Mouse (Mus musculus): ENCODE results near the gene Med27. TPM values are rescaled to one million over a fixed set of nuclear protein-coding genes. Genes with fewer than 3 reads are reported as not detected.

Med27 gene
- polyA plus RNA-seq, 1 experiment from 2014 or later, result 67.6 TPM

DNA sequence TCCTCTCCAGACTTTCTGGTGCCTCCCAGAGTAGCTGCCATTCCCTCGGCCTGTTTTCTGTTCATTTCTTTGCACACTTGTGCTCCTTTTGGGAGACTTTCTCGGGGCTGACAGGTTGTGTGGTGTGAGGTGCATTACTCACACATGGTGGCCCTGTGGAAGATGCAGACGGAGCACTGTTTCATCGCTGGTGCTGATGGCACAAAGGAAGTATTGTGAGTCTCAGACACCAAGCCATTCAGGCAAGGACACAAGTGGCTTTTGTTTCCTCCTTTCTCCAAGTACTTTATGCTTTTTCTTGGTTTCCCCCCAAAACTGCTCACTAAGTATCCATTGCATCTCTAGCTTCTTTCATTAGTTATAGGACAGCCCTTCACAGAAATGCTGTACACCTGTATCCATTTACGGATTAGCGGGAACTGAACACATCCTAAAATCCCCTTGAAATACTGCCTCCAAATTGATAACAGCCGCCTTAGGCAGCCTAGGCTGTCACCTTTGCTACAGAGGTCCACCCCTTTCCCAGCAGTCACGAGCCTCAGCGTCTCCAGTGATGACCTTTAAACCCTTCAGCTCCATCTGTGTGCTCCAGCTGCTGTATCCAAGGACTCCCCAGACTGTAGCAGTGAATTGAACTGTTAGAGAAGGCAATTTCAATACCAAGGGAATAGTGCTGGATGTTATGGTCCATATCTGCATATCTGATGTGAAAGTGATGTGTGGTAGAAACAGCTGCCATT, 136.5 kb downstream of the Med27 start:
- H3K9ac ChIP-seq (replicated peaks), result no peak overlapping the region
- no peak overlapping the region for H3K27ac ChIP-seq (replicated peaks)
- no peak for ATAC-seq (ENCODE audit: low FRiP score)
- no peak overlapping the region for H3K4me3 ChIP-seq (replicated peaks)
- 38% methylated on average over 9 of the region's 9 CpGs for WGBS
- H3K9me3 ChIP-seq (replicated peaks), result no peaks in the 10 kb centered on the region
- H3K27me3 ChIP-seq (replicated peaks), result no peaks in the 10 kb centered on the region
- H3K4me2 ChIP-seq, result no peak overlapping the region
- H3K36me3 ChIP-seq, result no peaks in the 10 kb centered on the region
- peaks cover 56% of the 10 kb centered on the region for H3K4me1 ChIP-seq

DNA sequence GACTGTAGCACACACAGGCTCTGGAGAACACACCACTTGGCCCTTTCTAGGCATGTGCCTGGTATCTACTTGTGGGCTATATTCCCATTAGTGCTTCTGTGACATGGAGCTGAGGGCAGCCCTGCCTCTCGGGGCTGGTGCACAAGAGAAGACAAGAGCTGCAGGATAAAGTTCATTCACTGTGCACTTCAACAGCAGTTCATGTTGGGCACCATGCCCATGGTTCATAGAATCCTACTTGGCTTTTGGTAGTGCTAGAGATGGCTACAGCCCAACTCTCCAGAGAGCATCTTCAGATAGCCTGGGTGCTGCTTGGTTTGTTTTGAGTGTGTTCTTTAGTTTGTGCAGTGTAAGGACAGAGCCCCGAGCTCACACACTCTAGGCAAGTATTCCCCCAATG, 138.9 kb downstream of the Med27 start:
- no peak overlapping the region for H3K9ac ChIP-seq (replicated peaks)
- ATAC-seq (ENCODE audit: low FRiP score), result no peak
- no peaks in the 10 kb centered on the region for H3K9me3 ChIP-seq (replicated peaks)
- no peaks in the 10 kb centered on the region for H3K36me3 ChIP-seq
- H3K4me1 ChIP-seq, result peaks cover 66% of the 10 kb centered on the region
- H3K4me2 ChIP-seq, result no peak overlapping the region
- H3K27me3 ChIP-seq (replicated peaks), result no peaks in the 10 kb centered on the region
- no peak overlapping the region for H3K4me3 ChIP-seq (replicated peaks)
- 0 out of 2 replicates have a peak overlapping the region, but pooled peaks have one; percentile 1 for H3K27ac ChIP-seq (replicated peaks)
- WGBS, result 84% methylated on average over 2 of the region's 2 CpGs

DNA sequence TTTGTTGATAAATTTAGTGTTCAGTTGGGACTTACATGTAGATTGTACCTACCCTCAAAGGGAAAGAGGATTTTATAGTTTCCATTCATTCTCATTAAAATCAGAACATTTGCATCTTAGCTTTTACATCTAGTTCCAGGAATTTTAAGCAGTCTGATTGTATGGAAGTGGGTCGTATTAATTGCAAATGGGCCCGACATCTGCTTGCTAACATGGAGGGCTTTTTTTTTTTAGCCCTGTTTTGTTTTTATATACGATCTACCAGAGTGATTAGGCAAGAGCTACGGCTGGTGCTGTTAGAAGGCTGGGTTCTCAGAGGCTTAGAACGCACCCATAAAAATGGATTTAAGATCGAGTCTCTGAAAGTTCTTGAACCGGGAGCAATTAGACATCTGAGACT, 139.9 kb downstream of the Med27 start:
- H3K4me3 ChIP-seq (replicated peaks), result no peak overlapping the region
- WGBS, result 18% methylated on average over 7 of the region's 7 CpGs
- no peak overlapping the region for H3K27ac ChIP-seq (replicated peaks)
- H3K4me1 ChIP-seq, result peaks cover 66% of the 10 kb centered on the region
- no peaks in the 10 kb centered on the region for H3K27me3 ChIP-seq (replicated peaks)
- no peak overlapping the region for H3K4me2 ChIP-seq
- H3K9me3 ChIP-seq (replicated peaks), result no peaks in the 10 kb centered on the region
- no peaks in the 10 kb centered on the region for H3K36me3 ChIP-seq
- H3K9ac ChIP-seq (replicated peaks), result no peak overlapping the region
- ATAC-seq (ENCODE audit: low FRiP score), result no peak

DNA sequence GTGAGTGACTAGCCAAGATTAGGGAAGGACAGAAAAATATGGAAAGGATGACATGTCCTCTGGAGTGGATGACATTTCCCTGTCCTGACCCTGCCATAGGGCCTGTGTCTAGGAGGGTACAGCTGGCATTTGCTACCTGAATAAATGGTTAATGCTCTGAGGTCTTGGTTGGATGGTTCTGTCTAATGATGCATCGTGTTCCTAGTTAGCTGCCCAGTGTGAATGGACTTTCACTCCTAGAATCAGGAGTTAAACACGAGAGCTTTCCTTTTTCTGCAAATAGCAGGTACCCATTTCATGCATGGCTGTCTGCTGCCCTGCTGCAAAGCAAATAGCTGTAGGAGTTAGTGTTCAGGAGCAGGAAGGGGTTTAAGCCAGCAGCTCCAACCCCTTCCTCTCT, 141.0 kb downstream of the Med27 start:
- H3K27me3 ChIP-seq (replicated peaks), result no peaks in the 10 kb centered on the region
- H3K4me2 ChIP-seq, result no peak overlapping the region
- no peak for ATAC-seq (ENCODE audit: low FRiP score)
- WGBS, result 58% methylated on average over 2 of the region's 2 CpGs
- no peaks in the 10 kb centered on the region for H3K36me3 ChIP-seq
- H3K4me1 ChIP-seq, result peaks cover 57% of the 10 kb centered on the region
- H3K27ac ChIP-seq (replicated peaks), result no peak overlapping the region
- H3K9me3 ChIP-seq (replicated peaks), result no peaks in the 10 kb centered on the region
- H3K9ac ChIP-seq (replicated peaks), result no peak overlapping the region
- no peak overlapping the region for H3K4me3 ChIP-seq (replicated peaks)

DNA sequence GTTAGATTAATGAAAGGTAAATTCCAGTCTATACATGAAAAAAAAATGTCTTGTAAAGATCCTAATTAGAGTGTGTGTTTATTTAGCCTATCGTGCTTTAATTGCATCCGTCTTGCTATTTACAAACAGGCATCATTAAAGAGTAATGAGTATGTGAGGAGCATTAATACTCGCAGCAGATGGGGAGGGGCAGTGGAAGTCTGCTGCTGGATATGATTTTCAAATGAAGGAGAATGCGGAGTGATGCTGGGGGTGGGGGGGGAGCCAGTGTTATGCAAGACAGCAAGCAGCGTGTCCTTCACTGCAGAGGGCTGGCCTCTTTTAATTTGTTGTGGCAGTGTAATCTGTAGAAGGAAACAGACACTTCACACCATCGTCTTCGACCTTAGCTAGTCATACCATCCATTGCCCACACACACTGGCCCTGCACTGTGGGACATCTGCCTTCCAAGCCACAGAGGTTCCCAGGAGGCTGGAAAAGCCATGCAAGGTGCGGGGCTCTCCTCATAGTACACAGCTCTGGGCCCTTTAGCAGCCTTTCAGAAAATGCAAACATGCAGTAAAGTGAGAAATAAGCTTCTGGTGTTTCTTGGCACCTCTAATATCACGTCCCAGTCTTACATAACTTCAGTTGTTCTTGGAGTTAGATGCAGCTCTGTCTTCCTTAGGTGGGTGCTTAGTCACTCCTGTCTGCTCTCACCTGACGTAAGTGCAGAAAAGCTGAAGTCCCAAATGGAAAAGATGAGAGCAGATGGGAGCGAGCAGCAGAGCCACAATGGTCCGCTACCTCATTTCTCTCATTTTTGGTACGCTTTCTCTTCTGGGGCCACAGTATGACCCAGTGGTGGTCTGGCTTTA, 142.0 kb downstream of the Med27 start:
- Histone ChIP-seq H3K27ac (replicated peaks) (no peak overlapping the region), H3K9ac (replicated peaks) (no peak overlapping the region)
- WGBS, result 56% methylated on average over 13 of the region's 13 CpGs

DNA sequence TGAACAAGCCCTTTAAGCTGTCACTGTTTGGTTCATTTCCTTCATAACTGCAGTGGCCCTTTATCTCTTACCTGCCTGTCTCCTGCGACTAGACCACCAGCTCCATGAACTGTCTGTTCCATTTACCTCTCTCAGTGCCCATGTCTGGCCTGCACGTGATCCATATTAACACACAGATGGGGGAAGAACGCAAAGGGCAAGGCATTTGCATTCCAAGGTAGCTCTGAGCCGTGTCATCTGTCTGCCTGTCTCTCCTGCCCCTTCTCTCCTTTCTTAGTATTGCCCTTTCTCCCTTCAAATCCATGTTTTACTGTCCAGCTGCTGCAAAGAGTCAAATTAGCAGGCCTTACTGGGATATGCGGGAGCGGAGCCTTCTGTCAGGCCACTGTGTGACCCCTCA, 145.0 kb downstream of the Med27 start:
- H3K9me3 ChIP-seq (replicated peaks), result no peaks in the 10 kb centered on the region
- no peak overlapping the region for H3K9ac ChIP-seq (replicated peaks)
- no peak for ATAC-seq (ENCODE audit: low FRiP score)
- 75% methylated on average over 6 of the region's 6 CpGs for WGBS
- H3K27ac ChIP-seq (replicated peaks), result no peak overlapping the region
- no peak overlapping the region for H3K4me3 ChIP-seq (replicated peaks)
- H3K36me3 ChIP-seq, result no peaks in the 10 kb centered on the region
- peaks cover 59% of the 10 kb centered on the region for H3K4me1 ChIP-seq
- no peak overlapping the region for H3K4me2 ChIP-seq
- no peaks in the 10 kb centered on the region for H3K27me3 ChIP-seq (replicated peaks)

More for the DNA sequence above, 142.0 kb downstream of the Med27 start:
- H3K4me1 ChIP-seq, result peaks cover 57% of the 10 kb centered on the region
- H3K4me3 ChIP-seq (replicated peaks), result no peak overlapping the region
- no peaks in the 10 kb centered on the region for H3K36me3 ChIP-seq
- 0 out of 2 replicates have a peak overlapping the region, but pooled peaks have one; percentile 11 for H3K4me2 ChIP-seq
- no peaks in the 10 kb centered on the region for H3K9me3 ChIP-seq (replicated peaks)
- ATAC-seq (ENCODE audit: low FRiP score), result 0 out of 2 replicates have a peak, but pooled peaks have one; percentile 37
- no peaks in the 10 kb centered on the region for H3K27me3 ChIP-seq (replicated peaks)

DNA sequence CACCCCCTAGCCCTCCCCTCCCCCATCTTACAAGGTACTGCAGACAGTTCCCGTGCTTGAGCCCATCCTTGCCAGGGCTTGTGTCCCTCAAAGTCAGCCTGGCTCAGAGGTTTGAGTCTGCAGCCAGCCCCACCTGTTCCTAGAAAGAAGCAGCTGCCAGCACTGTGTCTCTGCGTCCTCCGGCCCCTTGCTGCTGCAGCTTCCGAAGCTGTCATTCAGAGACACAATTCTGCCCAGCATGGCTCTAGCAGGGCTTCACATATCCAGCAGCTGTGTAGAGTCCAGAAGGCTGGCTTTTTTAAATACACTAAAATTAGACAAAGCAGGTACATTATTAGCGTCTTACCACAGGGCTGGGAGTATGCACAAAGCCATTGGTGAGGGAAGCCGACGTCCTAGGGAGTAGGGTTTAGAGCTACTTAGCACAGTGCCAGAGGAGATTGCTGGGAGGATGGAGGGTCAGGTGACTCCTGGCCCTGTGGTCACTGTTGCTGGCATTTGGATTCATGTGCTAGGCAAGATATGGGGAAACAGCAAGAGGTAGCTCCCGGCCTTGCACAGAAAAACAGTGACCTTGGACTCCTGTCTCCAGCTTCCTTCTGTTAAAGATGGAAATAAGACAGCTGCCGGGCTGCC, 146.9 kb downstream of the Med27 start:
- peaks cover 44% of the 10 kb centered on the region for H3K4me1 ChIP-seq
- no peak overlapping the region for H3K4me2 ChIP-seq
- no peaks in the 10 kb centered on the region for H3K9me3 ChIP-seq (replicated peaks)
- H3K27ac ChIP-seq (replicated peaks), result peak overlapping the region; percentile 54
- H3K36me3 ChIP-seq, result no peaks in the 10 kb centered on the region
- WGBS, result 29% methylated on average over 9 of the region's 9 CpGs
- H3K27me3 ChIP-seq (replicated peaks), result no peaks in the 10 kb centered on the region
- 0 out of 2 replicates have a peak overlapping the region, but pooled peaks have one; percentile 6 for H3K9ac ChIP-seq (replicated peaks)
- H3K4me3 ChIP-seq (replicated peaks), result no peak overlapping the region
- peak; percentile 52 for ATAC-seq (ENCODE audit: low FRiP score)

DNA sequence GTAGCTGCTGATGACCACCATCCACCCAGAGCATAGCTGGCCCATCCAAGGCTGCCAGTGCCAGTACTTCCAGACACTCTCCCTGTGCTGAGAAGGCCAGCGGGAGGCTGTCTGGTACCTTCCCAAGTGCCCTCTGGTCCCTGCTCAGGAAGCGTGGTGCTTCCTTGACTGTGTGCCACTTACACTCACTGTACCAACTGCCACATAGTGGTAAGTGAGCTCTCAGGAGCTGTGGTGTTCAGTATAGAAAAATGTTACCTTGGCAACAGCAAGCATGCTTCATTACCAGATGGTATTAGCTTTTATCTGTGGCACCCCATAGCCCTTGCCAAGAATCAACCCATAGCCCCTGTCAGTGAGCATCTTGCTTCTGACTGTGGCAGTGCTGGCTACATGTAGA, 148.7 kb downstream of the Med27 start:
- Histone ChIP-seq H3K9ac (replicated peaks) (no peak overlapping the region), H3K4me1 (peaks cover 37% of the 10 kb centered on the region), H3K27ac (replicated peaks) (no peak overlapping the region), H3K9me3 (replicated peaks) (no peaks in the 10 kb centered on the region), H3K4me2 (no peak overlapping the region), H3K4me3 (replicated peaks) (no peak overlapping the region), H3K36me3 (no peaks in the 10 kb centered on the region), H3K27me3 (replicated peaks) (no peaks in the 10 kb centered on the region)
- 73% methylated on average over 2 of the region's 2 CpGs for WGBS
- ATAC-seq (ENCODE audit: low FRiP score), result no peak

DNA sequence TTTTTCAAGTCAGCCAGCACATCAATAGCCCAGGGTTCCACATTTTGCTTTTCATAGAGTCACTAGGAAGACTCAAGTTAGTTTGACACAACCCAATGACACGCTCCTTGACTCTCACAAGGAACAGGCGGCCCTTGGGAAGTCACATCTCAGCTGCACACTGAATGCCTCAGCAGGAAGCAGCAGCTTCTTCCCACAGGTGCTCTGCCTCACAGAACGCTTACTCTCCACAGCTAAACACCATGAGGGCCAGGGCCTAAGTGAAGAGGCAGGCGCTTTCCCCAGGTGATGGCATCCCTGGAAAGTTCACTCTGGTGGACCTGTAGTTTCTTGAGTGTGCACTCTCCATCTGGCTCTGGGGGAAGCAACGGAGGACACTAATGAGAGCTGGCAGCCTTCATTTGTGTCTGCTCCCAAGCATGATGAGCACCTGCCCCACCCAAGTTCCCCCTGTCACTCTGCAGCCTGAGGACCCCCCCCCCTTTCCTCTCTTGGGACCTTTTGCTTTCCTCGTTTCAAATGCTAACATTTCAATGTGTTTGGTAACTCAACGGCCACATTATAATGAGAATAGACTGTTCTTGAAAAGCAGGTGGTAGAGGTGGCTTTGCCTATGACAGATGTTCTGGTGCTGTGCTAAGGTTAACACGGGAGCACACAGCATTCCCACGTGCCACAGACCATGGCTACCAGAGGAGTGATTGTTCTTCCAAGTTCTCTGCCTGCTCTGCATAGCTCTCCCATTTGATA, 154.2 kb downstream of the Med27 start:
- ATAC-seq (ENCODE audit: low FRiP score), result no peak
- no peaks in the 10 kb centered on the region for H3K36me3 ChIP-seq
- no peaks in the 10 kb centered on the region for H3K9me3 ChIP-seq (replicated peaks)
- H3K27me3 ChIP-seq (replicated peaks), result no peaks in the 10 kb centered on the region
- H3K27ac ChIP-seq (replicated peaks), result no peak overlapping the region
- H3K4me1 ChIP-seq, result 0 out of 2 replicates have a peak, but pooled peaks cover 6% of the 10 kb centered on the region
- H3K9ac ChIP-seq (replicated peaks), result no peak overlapping the region
- 62% methylated on average over 9 of the region's 9 CpGs for WGBS
- no peak overlapping the region for H3K4me2 ChIP-seq
- H3K4me3 ChIP-seq (replicated peaks), result no peak overlapping the region

DNA sequence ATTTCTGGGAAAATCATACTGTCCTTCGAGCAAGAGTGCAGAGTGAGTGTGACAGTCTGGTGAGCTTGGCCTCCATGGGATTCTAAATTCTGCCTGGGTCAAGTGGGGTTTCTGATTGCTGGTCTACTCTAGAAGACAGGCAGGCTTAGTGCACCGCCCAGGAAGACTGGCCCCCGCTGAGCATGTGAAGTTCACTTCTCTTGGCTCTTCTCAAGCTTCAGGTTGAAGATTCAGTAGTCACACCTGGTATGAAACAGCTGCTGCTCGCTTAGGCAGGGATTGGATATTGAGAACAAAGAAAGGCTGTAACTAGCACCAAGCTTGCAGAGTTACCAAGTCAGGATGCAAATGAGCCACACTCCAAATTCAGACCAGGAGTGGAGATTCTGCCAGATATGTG, 154.8 kb downstream of the Med27 start:
- Histone ChIP-seq H3K9ac (replicated peaks) (no peak overlapping the region), H3K4me3 (replicated peaks) (no peak overlapping the region), H3K27me3 (replicated peaks) (no peaks in the 10 kb centered on the region), H3K4me1 (0 out of 2 replicates have a peak, but pooled peaks cover 2% of the 10 kb centered on the region), H3K36me3 (no peaks in the 10 kb centered on the region), H3K27ac (replicated peaks) (no peak overlapping the region), H3K9me3 (replicated peaks) (no peaks in the 10 kb centered on the region), H3K4me2 (no peak overlapping the region)
- ATAC-seq (ENCODE audit: low FRiP score), result no peak
- WGBS, result 85% methylated on average over 4 of the region's 4 CpGs

DNA sequence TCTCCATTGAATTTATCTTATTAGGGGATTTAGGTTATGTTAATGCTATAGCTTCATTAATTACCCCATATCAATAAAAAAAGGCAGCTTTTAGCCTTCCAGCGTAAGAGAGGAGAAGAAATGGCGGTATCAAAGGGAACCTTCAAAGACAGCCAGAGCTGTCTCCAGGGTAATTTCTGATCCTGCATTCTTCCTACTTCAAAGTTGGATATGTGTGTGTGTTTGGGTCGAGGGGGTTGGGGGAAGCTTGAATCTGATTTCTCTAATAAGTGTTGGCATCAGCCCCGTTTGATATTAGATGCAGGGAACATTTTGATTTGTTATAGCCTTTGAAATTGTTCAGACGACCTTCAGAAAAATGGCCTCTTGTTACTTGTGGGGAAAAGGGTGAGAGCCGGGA, 158.2 kb downstream of the Med27 start:
- Histone ChIP-seq H3K36me3 (no peaks in the 10 kb centered on the region), H3K4me1 (no peaks in the 10 kb centered on the region), H3K9ac (replicated peaks) (no peak overlapping the region), H3K9me3 (replicated peaks) (no peaks in the 10 kb centered on the region), H3K4me3 (replicated peaks) (no peak overlapping the region), H3K4me2 (no peak overlapping the region), H3K27ac (replicated peaks) (no peak overlapping the region), H3K27me3 (replicated peaks) (no peaks in the 10 kb centered on the region)
- ATAC-seq (ENCODE audit: low FRiP score), result no peak
- WGBS, result 60% methylated on average over 6 of the region's 6 CpGs
